Mouse (Mus musculus) mouse trophoblast stem cell (cell line): ENCODE results near the gene Slc25a22.

Source experiments
- in situ Hi-C, 2 experiments: fragments of 300-500 bp; cut with MseI, MboI; formaldehyde crosslinking; loops; 2 replicates in 1 of 2; 3 replicates in 1 of 2; pipeline ENCODE4 v1.15.1; 2025

The Slc25a22 gene

DNA sequence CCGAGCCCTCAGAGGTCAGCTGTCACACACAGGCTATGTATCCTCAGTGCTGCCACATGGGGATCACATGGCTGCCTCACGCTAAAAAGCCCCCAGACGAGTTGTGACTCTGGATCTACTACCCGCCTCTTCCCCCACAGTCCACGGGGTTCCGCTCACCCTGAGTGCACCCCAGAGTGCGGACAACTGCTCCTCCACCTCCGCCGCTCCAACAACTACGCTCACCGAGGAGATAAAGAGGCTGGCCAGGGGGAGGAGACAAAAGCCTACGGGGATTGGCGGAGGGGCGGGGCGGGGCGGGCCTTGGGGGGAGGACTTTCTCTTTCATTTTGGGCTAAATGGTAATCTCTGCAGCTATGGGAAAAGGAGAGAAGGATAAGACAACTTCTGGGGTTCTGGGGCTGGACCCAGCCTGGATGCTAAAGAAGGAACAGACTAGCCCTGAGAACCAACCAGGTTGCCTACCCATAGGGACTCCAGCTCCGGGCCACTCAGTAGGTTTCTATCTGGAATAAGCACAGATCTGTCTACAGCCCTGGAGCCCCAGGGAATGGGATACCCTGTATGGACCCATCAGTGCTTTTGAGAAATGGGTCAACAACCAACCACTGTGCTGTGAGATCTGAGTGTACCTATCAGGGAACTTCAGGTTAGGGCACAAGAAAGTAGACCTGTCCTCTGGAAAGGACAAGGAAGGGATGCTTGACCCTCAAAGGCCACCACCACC, 2.4 kb downstream of the Slc25a22 start:
- in situ Hi-C loops: no loop called here

- in situ Hi-C loops: no loop called here
Observed at GRCm38 (mm10) chr7:141434464-141434863, 3.2 kb downstream of the Slc25a22 start.

GRCm38 (mm10) chr7:141433517-141434400, 3.9 kb downstream of the Slc25a22 start:
- in situ Hi-C loops: no loop called here

GRCm38 (mm10) chr7:141432741-141433516, 4.8 kb downstream of the Slc25a22 start:
- in situ Hi-C loops: no loop called here

DNA sequence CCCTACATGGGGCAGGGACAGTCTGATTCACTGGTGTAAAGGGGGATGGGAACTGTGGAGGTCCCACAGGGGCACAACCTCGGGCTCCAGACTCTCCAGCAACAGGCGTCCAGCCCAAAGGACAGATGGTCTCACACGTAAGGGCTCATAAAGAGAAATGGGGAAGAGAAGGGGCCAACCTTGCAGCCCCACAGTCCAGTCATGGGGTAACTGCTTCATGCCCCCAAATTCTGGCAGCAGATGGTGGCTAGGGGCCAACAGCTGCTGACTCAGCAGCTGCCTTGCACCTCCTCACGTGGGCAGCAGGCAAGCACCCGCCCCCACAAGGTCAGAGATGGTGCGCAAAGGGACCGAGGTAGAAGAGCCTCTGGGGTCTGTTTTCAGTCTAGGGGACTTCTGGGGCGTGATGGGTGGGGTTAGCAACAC, 5.5 kb downstream of the Slc25a22 start:
- in situ Hi-C loops: no loop called here

DNA sequence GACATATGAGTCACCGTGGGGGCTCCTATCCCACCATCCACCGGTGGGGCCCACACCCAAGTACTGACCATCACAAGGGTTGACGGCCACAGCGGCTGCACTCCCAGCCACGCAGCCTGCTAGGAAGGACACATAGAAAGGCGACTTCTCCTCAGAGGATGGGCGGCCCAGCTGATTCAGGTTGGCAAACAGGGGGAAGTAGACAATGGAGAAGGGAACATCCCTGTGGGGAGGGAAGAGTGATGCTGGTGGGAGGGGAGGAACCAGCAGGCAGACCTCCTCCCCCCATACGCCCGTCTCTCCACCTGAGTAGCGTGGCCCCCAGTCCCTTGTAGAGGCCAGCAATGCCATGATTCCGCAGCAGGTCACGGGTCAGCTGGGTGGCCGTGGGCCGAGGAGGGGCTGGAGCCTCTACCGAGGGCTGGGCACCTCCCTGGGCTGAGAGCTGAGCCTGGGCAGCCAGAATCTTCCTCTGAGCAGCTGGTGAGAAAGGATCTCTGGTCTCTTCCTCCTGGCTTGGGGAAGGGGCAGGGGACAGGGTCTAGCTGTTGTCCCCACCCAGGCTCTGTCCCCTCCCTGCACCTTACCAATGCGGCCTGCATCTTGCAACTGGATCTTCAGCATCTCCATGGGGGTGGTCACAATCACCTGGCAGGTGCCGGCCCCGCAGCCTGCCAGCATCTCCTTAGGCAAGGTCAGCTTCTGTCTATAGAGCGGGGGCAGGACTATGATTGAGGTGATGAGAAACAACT, 6.1 kb downstream of the Slc25a22 start:
- in situ Hi-C loops: no loop called here

DNA sequence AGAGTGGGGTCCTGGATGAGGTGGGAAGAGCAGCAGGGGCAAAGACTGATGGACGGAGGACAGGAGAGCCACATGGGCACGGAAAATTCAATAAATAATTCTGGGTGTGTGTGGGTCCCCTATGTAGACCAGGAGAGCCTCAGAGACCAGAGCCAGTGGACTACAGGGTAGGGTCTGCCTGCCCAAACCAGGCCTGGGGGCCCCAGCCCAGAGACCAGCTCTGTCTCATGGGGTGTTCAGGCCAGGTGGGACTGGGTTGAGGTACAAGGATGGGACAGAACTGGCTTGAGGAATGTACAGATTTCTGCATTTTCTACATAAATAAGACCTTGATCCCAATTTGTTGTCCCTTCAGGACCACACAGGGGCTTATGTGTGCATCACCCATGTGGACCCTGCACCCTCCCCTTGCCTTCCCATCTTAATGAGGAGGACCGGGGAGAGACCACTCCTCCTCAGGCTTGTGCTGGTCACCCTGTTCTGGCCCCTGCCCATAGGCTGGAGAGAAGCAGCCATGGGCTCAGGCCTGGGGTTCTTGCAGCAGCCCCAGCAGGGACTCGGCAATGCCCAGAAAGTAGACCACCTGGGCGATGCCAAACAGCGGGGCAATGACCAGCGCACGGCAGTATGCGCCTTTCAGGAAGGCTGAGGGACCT, 7.0 kb downstream of the Slc25a22 start:
- in situ Hi-C loops: no loop called here

DNA sequence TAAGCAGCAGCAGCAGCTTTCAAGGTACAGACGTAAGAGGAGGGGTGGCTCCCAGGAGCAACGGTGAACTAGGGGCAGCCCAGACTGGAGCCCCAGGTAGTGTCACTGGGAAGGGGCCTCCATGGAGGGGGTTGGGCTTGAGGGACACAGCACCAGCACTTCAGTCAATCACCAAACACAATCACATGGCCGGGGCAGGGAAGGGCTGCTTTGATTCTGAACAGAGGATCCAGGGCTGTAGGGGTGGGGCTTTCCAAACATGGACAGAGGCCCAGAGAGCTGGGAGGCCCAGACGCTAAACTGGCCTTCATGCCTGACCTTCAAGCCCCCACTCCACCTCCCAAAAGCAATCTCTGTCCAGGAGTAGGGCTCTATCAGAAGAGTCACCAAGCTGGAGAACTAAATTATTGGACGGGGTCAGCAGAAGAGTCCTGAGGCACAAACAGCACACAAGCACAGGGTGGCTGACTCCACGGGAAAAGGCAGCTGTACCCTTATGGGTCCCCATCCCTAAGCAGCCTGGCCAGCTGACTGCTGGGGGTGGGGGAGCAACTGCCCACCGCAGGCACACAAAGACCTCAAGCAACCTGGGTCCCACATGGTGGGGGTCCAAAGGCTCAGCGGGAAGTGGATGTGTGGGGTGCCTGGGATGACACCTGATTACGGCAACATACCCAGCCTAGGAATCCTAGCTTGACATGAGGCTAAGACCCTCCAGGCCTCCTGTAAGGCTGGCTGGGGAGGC, 7.7 kb downstream of the Slc25a22 start:
- in situ Hi-C loops: no loop called here

DNA sequence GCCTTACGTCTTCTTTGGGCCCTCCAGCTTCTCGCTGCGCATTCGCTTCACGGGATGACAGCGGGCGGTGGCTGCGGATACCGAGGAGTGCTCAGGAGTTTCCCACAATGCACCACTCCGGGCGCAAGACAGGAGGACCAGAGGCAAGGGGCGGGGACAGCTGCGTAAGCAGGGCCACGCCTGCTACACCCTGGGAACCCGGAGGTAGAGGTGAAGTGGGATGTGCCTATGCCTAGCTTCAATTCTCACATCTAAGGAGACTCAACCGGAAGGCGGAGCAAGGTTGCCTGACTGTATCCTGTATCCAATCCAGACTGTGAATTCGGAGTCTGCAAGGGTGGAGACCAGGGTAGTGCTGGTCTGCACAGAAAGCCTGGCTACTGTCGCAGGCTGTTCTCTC, 8.4 kb downstream of the Slc25a22 start, which contains the start of gene Cend1:
TSS of gene Cend1 (minus strand) at position 182 of the 400 bp plus-strand sequence.
- in situ Hi-C loops: no loop called here

DNA sequence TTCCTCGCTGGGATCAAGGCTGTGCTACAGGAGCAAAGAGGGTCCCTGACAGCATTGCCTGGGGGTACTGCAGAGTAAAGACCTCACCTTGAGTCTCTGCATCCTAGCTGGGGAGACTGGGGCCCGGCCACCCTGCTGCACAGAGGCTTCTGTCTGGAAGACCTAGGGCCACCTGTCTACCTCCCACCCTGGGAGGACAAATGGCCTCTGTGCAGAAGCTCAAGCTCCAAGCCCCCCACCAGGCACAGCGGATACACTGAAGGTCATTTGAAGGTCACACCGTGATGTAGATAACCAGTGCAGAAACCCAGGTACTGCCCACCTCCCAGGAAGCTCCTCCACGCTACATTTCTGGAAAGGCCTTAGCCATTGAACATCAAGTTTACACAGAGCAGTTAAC, 9.0 kb downstream of the Slc25a22 start:
- in situ Hi-C loops: no loop called here

GRCm38 (mm10) chr7:141426948-141427730, 10.6 kb downstream of the Slc25a22 start:
- in situ Hi-C loops: no loop called here

DNA sequence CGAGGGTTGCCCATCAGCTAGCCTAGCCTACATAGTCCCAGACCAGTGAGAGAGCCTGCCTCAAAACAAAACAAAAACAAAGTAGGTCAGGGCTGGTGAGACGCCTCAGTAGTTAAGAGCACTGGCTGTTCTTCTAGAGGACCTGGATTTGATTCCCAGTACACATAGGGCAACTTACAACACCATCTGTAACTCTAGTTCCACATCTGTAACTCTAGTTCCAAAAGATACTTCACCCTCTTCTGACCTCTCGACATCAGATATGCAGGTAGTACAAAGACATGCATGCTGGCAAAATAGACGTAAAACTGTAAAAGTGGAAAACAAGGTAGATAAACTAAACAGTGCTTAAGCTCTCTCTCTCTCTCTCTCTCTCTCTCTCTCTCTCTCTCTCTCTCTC, 13.9 kb downstream of the Slc25a22 start:
- in situ Hi-C loops: no loop called here

GRCm38 (mm10) chr7:141420030-141420702, 17.5 kb downstream of the Slc25a22 start:
- in situ Hi-C loops: no loop called here

GRCm38 (mm10) chr7:141418970-141419369, 18.7 kb downstream of the Slc25a22 start:
- in situ Hi-C loops: no loop called here

GRCm38 (mm10) chr7:141417731-141418681, 19.7 kb downstream of the Slc25a22 start:
- in situ Hi-C loops: no loop called here

DNA sequence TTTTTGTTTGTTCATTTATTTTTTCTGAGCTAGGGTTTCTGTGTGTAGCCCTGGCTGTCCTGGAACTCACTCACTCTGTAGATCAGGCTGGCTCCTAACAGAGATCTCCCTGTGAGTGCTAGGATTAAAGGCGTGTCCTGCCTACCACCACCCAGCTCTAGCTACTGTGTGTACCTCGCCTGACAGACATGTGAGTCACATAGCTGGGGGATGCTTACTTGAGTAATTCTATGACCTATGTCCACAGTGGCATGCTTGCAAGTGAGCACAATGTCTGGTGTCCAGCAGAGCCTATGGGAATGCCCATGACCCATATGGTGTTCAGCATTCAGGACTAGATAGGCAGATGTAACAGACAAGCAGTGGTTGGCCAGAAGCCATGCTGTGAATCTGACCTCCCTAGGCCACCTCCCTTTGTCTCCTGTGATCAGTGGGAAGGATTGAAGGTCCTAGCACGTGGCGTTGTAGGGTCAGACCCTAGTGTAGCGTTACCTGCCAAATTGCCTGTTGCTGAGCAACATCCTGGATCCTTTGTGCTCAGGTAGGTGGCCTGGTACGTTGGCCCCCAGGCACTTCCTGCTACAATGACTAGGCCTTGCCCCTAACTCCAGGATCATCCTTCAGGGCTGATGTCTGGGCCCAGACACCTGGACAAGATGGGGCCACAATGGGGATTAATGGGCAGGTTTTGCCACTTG, 21.4 kb downstream of the Slc25a22 start:
- in situ Hi-C loops: no loop called here
